Mouse (Mus musculus): ENCODE data around the gene Rsph3a. TPM values are rescaled to one million over a fixed set of nuclear protein-coding genes. Genes with fewer than 3 reads are reported as not detected.

The Rsph3a gene
- total and polyA plus RNA-seq, 3 experiments, result 9.9 to 23.7 (median 17.8) TPM

DNA sequence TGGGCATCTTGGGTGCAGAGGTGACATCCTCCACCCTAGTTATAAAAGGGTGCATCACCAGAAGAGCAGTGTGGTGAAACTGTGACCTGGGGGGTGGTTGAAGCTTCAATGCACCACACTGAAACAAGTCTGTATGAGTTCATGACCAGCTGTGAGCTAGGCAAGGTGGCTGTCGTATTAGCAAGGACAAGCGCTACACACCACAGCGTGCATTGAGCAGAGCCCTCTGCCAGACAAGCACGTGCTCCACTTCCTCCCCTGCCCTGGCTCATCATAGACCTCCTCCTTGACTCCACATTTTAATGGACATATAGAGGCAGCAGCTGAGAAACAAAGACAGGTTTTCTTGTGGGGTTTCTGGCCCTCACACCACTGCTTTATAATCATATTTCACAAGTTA lies 47.7 kb upstream of the Rsph3a start:
- Histone ChIP-seq H3K36me3 (replicated peaks in 1 of 2; ENCODE audit: control insufficient read depth in 1 of 2, insufficient read depth in 1 of 2, low read length in 1 of 2) (no peaks in the 10 kb centered on the region), H3K9ac (ENCODE audit: insufficient read depth, low read depth) (no peak overlapping the region), H3K4me2 (ENCODE audit: insufficient read depth, low read depth, poor library complexity, severe bottlenecking) (peak overlapping the region; percentile 79; the same call in 1 of the 2 replicates), H3K9me3 (replicated peaks; ENCODE audit: low read length) (no peaks in the 10 kb centered on the region), H3K4me3 (replicated peaks in 1 of 3; ENCODE audit: low read depth in 2 of 3, low read length in 2 of 3, poor library complexity in 1 of 3) (no peak overlapping the region), H3K27me3 (replicated peaks) (no peaks in the 10 kb centered on the region), H3K79me2 (replicated peaks; ENCODE audit: control insufficient read depth, extremely low read depth, insufficient read depth, poor library complexity, severe bottlenecking) (no peaks in the 10 kb centered on the region), H3K4me1 (ENCODE audit: control insufficient read depth in 1 of 2, insufficient read depth in 2 of 2) (peaks cover 11 to 35% of the 10 kb centered on the region in 2 experiments), H3K27ac (ENCODE audit: insufficient read depth, low read depth) (no peak overlapping the region)
- in situ Hi-C loops (cut with MboI; ENCODE audit: low pct_ligation_motif_present, low pct_unique_long_range_greater_than_20kb, low sequenced_read_pairs) (no loop called here), dilution Hi-C loops (cut with MboI; ENCODE audit: extremely low pct_ligation_motif_present, extremely low pct_unique_long_range_greater_than_20kb, low sequenced_read_pairs) (no loop called here)
- no peak for DNase-seq (ENCODE audit: extremely low read depth)
- TF ChIP-seq MAX (IDR thresholded peaks at IDR 0.05; ENCODE audit: low read length) (peak; percentile 90), ZC3H11A (IDR thresholded peaks at IDR 0.05; ENCODE audit: low read depth, low read length) (no peak), NELFE (IDR thresholded peaks at IDR 0.05; ENCODE audit: low read depth, low read length) (0 out of 2 replicates have a peak, but pooled peaks have one; percentile 18), TBP (conservative IDR thresholded peaks at IDR 0.05; ENCODE audit: low read depth, low read length) (no peak), JUN (IDR thresholded peaks at IDR 0.05; ENCODE audit: insufficient read depth, low read depth, low read length) (no peak), TCF12 (IDR thresholded peaks at IDR 0.05; ENCODE audit: low read depth, low read length) (0 out of 2 replicates have a peak, but pooled peaks have one; percentile 50), MEF2A (IDR thresholded peaks at IDR 0.05; ENCODE audit: borderline replicate concordance, low read depth, low read length) (peak; percentile 21; the same call in 1 of the 2 replicates), KAT2A (IDR thresholded peaks at IDR 0.05; ENCODE audit: insufficient replicate concordance, low read length) (no peak), BHLHE40 (IDR thresholded peaks at IDR 0.05; ENCODE audit: low read depth, low read length) (peak; percentile 93), UBTF (IDR thresholded peaks at IDR 0.05; ENCODE audit: low read depth, low read length) (no peak), ZKSCAN1 (IDR thresholded peaks at IDR 0.05; ENCODE audit: borderline replicate concordance, low read depth, low read length) (no peak), POLR2A (IDR thresholded peaks at IDR 0.05; ENCODE audit: low read depth, low read length) (no peak), MXI1 (IDR thresholded peaks at IDR 0.05; ENCODE audit: low read depth, low read length) (peak; percentile 55; the same call in 1 of the 2 replicates), RAD21 (IDR thresholded peaks at IDR 0.05; ENCODE audit: low read depth, low read length) (no peak), CHD2 (IDR thresholded peaks at IDR 0.05; ENCODE audit: low read length) (no peak), ZNF384 (IDR thresholded peaks at IDR 0.05; ENCODE audit: low read depth, low read length) (no peak), MYC (IDR thresholded peaks at IDR 0.05; ENCODE audit: low read depth, low read length) (peak; percentile 75; the same call in 1 of the 2 replicates), IRF4 (IDR thresholded peaks at IDR 0.05; ENCODE audit: low read depth, low read length) (no peak), MAFK (IDR thresholded peaks at IDR 0.05; ENCODE audit: insufficient replicate concordance, low read length) (no peak)

DNA sequence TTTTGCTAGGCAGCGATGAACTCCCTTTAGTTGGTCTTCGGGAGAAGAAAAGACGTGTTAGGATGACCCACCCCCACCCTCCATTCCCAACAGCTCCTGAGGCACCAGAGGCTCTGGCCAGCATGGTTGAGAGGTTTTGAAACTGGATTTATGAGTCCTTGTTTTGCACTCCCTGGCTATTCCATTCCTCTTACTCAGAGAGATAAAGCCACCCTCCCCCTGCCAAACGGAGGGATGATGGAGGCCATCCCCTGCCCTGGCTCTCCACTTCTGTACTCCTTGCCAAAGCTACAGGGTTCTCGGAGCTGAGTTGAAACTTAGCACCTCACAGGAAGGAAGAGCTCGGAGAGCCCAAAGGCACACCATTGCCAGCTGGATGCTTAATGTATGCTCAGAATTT lies 46.2 kb upstream of the Rsph3a start:
- Histone ChIP-seq H3K27ac (ENCODE audit: insufficient read depth, low read depth) (no peak overlapping the region), H3K79me2 (replicated peaks; ENCODE audit: control insufficient read depth, extremely low read depth, insufficient read depth, poor library complexity, severe bottlenecking) (no peaks in the 10 kb centered on the region), H3K4me3 (replicated peaks in 1 of 3; ENCODE audit: low read depth in 2 of 3, low read length in 2 of 3, poor library complexity in 1 of 3) (no peak overlapping the region), H3K36me3 (replicated peaks in 1 of 2; ENCODE audit: control insufficient read depth in 1 of 2, insufficient read depth in 1 of 2, low read length in 1 of 2) (no peaks in the 10 kb centered on the region), H3K4me1 (ENCODE audit: control insufficient read depth in 1 of 2, insufficient read depth in 2 of 2) (peaks cover 11 to 37% of the 10 kb centered on the region in 2 experiments), H3K9ac (ENCODE audit: insufficient read depth, low read depth) (no peak overlapping the region), H3K27me3 (replicated peaks) (no peaks in the 10 kb centered on the region), H3K4me2 (ENCODE audit: insufficient read depth, low read depth, poor library complexity, severe bottlenecking) (no peak overlapping the region), H3K9me3 (replicated peaks; ENCODE audit: low read length) (no peaks in the 10 kb centered on the region)
- in situ Hi-C loops (cut with MboI; ENCODE audit: low pct_ligation_motif_present, low pct_unique_long_range_greater_than_20kb, low sequenced_read_pairs) (no loop called here), dilution Hi-C loops (cut with MboI; ENCODE audit: extremely low pct_ligation_motif_present, extremely low pct_unique_long_range_greater_than_20kb, low sequenced_read_pairs) (no loop called here)
- TF ChIP-seq PAX5 (IDR thresholded peaks at IDR 0.05; ENCODE audit: low read length) (no peak), POLR2A (IDR thresholded peaks at IDR 0.05; ENCODE audit: low read depth, low read length) (no peak), POLR2AphosphoS2 (IDR thresholded peaks at IDR 0.05; ENCODE audit: low read depth, low read length) (no peak), ETS1 (conservative IDR thresholded peaks at IDR 0.05; ENCODE audit: low read depth, low read length) (no peak), MAX (IDR thresholded peaks at IDR 0.05; ENCODE audit: low read length) (no peak), MXI1 (IDR thresholded peaks at IDR 0.05; ENCODE audit: low read depth, low read length) (no peak), CHD2 (IDR thresholded peaks at IDR 0.05; ENCODE audit: low read length) (no peak), ELF1 (IDR thresholded peaks at IDR 0.05; ENCODE audit: low read depth, low read length) (no peak), SMC3 (IDR thresholded peaks at IDR 0.05; ENCODE audit: low read depth, low read length) (no peak), HCFC1 (IDR thresholded peaks at IDR 0.05; ENCODE audit: low read depth, low read length) (no peak), CHD1 (IDR thresholded peaks at IDR 0.05; ENCODE audit: low read depth, low read length) (no peak), UBTF (IDR thresholded peaks at IDR 0.05; ENCODE audit: low read depth, low read length) (no peak), MAFK (IDR thresholded peaks at IDR 0.05; ENCODE audit: insufficient replicate concordance, low read length) (no peak), E2F4 (IDR thresholded peaks at IDR 0.05; ENCODE audit: insufficient replicate concordance, low read depth, low read length) (no peak), SIN3A (IDR thresholded peaks at IDR 0.05; ENCODE audit: low read length) (no peak), ZMIZ1 (IDR thresholded peaks at IDR 0.05; ENCODE audit: low read depth, low read length) (no peak)
- DNase-seq (ENCODE audit: extremely low read depth), result no peak

Measured in CH12.LX (cell line).